Mouse (Mus musculus): ENCODE results near the gene Ndufa13.

DNA sequence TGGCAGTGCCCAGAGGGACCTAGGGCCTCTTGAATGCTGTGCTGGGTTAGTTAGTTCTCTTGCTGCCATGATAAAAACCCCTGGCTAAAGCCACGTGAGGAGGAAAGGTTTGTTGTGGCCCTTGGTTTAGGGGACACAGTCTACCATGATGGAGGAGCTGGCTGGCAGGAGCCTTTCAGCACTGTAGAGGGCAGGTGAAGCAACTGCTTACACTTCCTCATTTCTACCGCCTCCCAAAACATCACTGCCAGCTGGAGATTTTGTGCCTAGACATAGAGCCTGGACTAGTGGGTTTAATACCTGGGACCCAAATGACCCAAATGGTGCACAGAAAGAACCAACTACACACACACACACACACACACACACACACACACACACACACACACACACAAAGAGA, 41.1 kb downstream of the Ndufa13 start:
- TF ChIP-seq POLR2A (IDR thresholded peaks at IDR 0.05; ENCODE audit: borderline replicate concordance, extremely low read depth, low read depth, low read length) (no peak), CTCF (IDR thresholded peaks at IDR 0.05; ENCODE audit: insufficient read depth, low read length) (no peak)

Data from lung, adult 2 months (tissue).